9 mouse cellular contexts compared by ENCODE assay signal in genomic region chr1:163070502-163070901, GRCm38 (mm10). TPM values are rescaled to one million over a fixed set of nuclear protein-coding genes. Genes with fewer than 3 reads are reported as not detected.
DNase-seq lines count a peak whose midpoint lies in the region; ATAC-seq and TF ChIP-seq lines count a peak whose summit lies in the region.
"Had no signal": no experiment of that assay in that cellular context is flagged by ENCODE, and none has a peak within 500 bp of the region (broad histone marks: within the 10 kb centered on the region; RNA-seq: fewer than 3 reads in every experiment).

No protein-coding gene starts in this region.

- no peak overlapping the region for H3K4me2 ChIP-seq in kidney, embryonic 16.5 days (replicated peaks; ENCODE audit: low read depth, low read length)
- no peak overlapping the region for H3K4me2 ChIP-seq in liver, embryonic 14.5 days (ENCODE audit: low read depth)

- 7% methylated on average over 1 of the region's 1 CpGs for WGBS in kidney, embryonic 16.5 days
- whole genome bisulfite sequencing in liver, embryonic 14.5 days (ENCODE audit: insufficient replicate concordance) = 3% methylated on average over 1 of the region's 1 CpGs

- peak; percentile 41 for DNase-seq in gastrocnemius, adult 2 months
- no peak for DNase-seq in gastrocnemius, adult 8-10 months (ENCODE audit: low spot score in 2 of 2)
- peak; percentile 33 to 40 for DNase-seq in adrenal gland, adult 18-20 months (ENCODE audit: low spot score in 2 of 2)
- peak; percentile 52 for DNase-seq in forelimb bud, embryonic 11.5 days (ENCODE audit: low read depth, low spot score)
- DNase-seq in liver, embryonic 14.5 days (ENCODE audit: low read depth in 3 of 3, low spot score in 3 of 3) = no peak
- peak; percentile 78 for DNase-seq in retina, embryonic 14.5 days (ENCODE audit: low spot score)

- no peaks in the 10 kb centered on the region for H3K9me3 ChIP-seq in kidney, embryonic 16.5 days (ENCODE audit: low read length)
- H3K9me3 ChIP-seq in liver, embryonic 14.5 days (ENCODE audit: control insufficient read depth, low read length) = no peaks in the 10 kb centered on the region

- TF ChIP-seq CTCF in gastrocnemius, adult 2 months (IDR thresholded peaks at IDR 0.05) = peak; percentile 79
- TF ChIP-seq CTCF in liver, embryonic 14.5 days (IDR thresholded peaks at IDR 0.05; ENCODE audit: low read depth) = peak; percentile 47

- H3K4me3 ChIP-seq in gastrocnemius, adult 2 months = no peak overlapping the region
- H3K4me3 ChIP-seq in kidney, embryonic 16.5 days (ENCODE audit: low read length) = no peak overlapping the region
- no peak overlapping the region for H3K4me3 ChIP-seq in liver, embryonic 14.5 days (ENCODE audit: insufficient read depth in 1 of 2, low read depth in 2 of 2, low read length in 2 of 2)

- no peaks in the 10 kb centered on the region for H3K4me1 ChIP-seq in kidney, embryonic 16.5 days (ENCODE audit: insufficient read depth, low read length)
- H3K4me1 ChIP-seq in liver, embryonic 14.5 days (replicated peaks; ENCODE audit: control insufficient read depth in 2 of 2, insufficient read depth in 2 of 2, low read length in 1 of 2) = no peaks in the 10 kb centered on the region

- H3K9ac ChIP-seq in kidney, embryonic 16.5 days (replicated peaks; ENCODE audit: low read length) = no peak overlapping the region
- no peak overlapping the region for H3K9ac ChIP-seq in liver, embryonic 14.5 days (replicated peaks)

- no peaks in the 10 kb centered on the region for H3K27me3 ChIP-seq in kidney, embryonic 16.5 days (ENCODE audit: insufficient read depth, low read length)
- H3K27me3 ChIP-seq in liver, embryonic 14.5 days (ENCODE audit: control insufficient read depth, insufficient read depth, low read length) = no peaks in the 10 kb centered on the region

- no peak for TF ChIP-seq EP300 in liver, embryonic 14.5 days (IDR thresholded peaks at IDR 0.05; ENCODE audit: low read depth)

- no peak overlapping the region for H3K27ac ChIP-seq in gastrocnemius, adult 2 months
- no peak overlapping the region for H3K27ac ChIP-seq in kidney, embryonic 16.5 days (ENCODE audit: low read length)
- H3K27ac ChIP-seq in liver, embryonic 14.5 days = no peak overlapping the region

- ATAC-seq in kidney, embryonic 16.5 days (ENCODE audit: low FRiP score, low TSS enrichment) = peak; percentile 54; the same call in 1 of the 2 replicates
- no peak for ATAC-seq in liver, embryonic 14.5 days (ENCODE audit: insufficient read depth)
- ATAC-seq in granulocyte monocyte progenitor cell, adult 5-6 weeks (replicated peaks; ENCODE audit: poor library complexity, severe bottlenecking) = no peak; the same call in 1 of the 2 replicates

- intact Hi-C loops in gastrocnemius, adult 2 months (cut with DNase I) = loop anchor here (5.0 kb wide), 1 partner anchor 258 kb away; the partner anchor contains the start of gene Fmo4

- H3K36me3 ChIP-seq in kidney, embryonic 16.5 days (ENCODE audit: insufficient read depth, low read length) = no peaks in the 10 kb centered on the region
- H3K36me3 ChIP-seq in liver, embryonic 14.5 days (replicated peaks; ENCODE audit: control insufficient read depth, insufficient read depth, low read depth) = no peaks in the 10 kb centered on the region

RNA-seq across cellular contexts. Expression of gene Mroh9, which starts 15.0 kb away (rescaled TPM):
- not detected for total RNA-seq in gastrocnemius, adult 2 months (2021)
- not detected for total RNA-seq in gastrocnemius, adult 8-10 months (2022)
- total RNA-seq in adrenal gland, adult 18-20 months (2021) = not detected
- polyA plus RNA-seq in kidney, embryonic 16.5 days (2015; fragmentation: Nextera tagmentation; extraction: Ambion mirVana) = not detected in 2 replicates
- not detected in 2 replicates for polyA plus RNA-seq in liver, embryonic 14.5 days (2012; rRNA removed)
- not detected in 2 replicates for polyA plus RNA-seq in liver, embryonic 14.5 days (2014; fragmentation: Nextera tagmentation; extraction: Ambion mirVana)
- not detected in 2 replicates for total RNA-seq in granulocyte monocyte progenitor cell, adult 5-6 weeks (2014; fragmentation: Nextera tagmentation)
- not detected in 2 replicates for total RNA-seq in granulocyte monocyte progenitor cell, adult 5-6 weeks (2017)
- polyA plus RNA-seq: heart, embryonic 14.5 days had no signal

Comparison
In these comparisons a context has a peak if more than half of its experiments do, and no peak if none do; other contexts are left out.
1. DNase-seq: peak in gastrocnemius, adult 2 months (single experiment), adrenal gland, adult 18-20 months (2 of 2), forelimb bud, embryonic 11.5 days (single experiment) and retina, embryonic 14.5 days (single experiment); none in gastrocnemius, adult 8-10 months (0 of 2) and liver, embryonic 14.5 days (0 of 3).